Mouse (Mus musculus) layer of hippocampus, adult 2 months (tissue): ENCODE measurements around the gene Cox6a2. TPM values are rescaled to one million over a fixed set of nuclear protein-coding genes. Genes with fewer than 3 reads are reported as not detected.
"Not testable (repeated sequence)": the region's sequence is repeated elsewhere in the genome, so short reads cannot be mapped to it uniquely, and the experiment has no call there.

ENCODE experiments used
- DNase-seq, 2 experiments: peaks; one replicate each; pipeline ENCODE4 v3.0.0; 2022; ENCODE audit warnings: low spot score in 2 of 2
- H3K27ac ChIP-seq: fragments of 200-600 bp; 2 replicates; pipeline ENCODE4 v1.8.1; 2022
- H3K4me3 ChIP-seq: fragments of 200-600 bp; 2 replicates; pipeline ENCODE4 v1.8.1; 2022; ENCODE audit warnings: mild to moderate bottlenecking
- CTCF ChIP-seq: fragments of 200-600 bp; conservative IDR thresholded peaks from 2 replicates; pipeline ENCODE4 v1.8.1; 2022; ENCODE audit warnings: antibody characterized with exemption, mild to moderate bottlenecking, moderate library complexity
- total RNA-seq, 2 experiments: library from RNA; stranded (reverse); gene quantifications; 2 replicates each; pipeline ENCODE4 v1.2.3; 2021

The Cox6a2 gene
- total RNA-seq, 2 experiments from 2014 or later, result 1.4 to 2.5 TPM

DNA sequence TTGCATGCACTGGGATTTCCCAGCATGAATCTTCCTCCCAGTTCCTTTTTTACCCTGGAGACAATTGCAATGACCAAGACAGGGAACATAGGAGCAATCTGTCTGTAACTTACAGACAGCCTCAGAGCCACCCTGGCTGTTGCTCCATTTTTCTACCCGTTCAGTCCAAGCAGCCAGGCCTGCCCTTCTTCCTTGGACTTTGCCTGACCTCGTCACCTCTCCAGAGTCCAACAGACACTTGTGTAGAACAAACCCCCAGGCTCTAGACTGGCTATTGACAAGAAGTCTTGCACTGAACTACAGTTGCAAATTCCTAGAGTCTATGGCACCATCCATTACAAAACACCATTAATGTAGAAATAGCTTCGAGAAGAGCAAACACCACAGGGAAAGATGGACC lies 3.6 kb upstream of the Cox6a2 start:
- TF ChIP-seq CTCF, result no peak
- Histone ChIP-seq H3K4me3 (no peak overlapping the region), H3K27ac (no peak overlapping the region)
- DNase-seq, result no peak

DNA sequence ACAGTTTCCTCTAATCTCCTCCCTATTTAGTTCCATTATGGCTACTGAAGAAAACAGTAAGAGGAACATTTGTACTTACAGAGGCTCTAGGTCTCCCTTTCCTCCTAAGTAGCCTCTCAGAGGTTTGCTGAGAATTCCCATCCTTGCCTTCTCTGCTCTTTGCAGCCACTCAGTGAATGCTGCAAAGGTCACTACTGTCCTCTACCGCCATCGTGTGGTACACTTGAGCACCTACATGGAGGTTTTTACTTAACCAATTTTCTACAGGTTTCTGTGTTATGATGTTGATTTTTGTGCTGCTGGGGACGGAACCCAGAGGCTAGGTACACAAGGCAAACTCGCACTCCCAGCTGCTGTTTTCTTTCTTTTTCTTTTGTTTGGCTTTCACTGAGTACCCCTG lies 2.0 kb upstream of the Cox6a2 start:
- TF ChIP-seq CTCF, result peak; percentile 98; the same call in 1 of the 2 replicates
- peak; percentile 57 to 77 for DNase-seq
- no peak overlapping the region for H3K27ac ChIP-seq

DNA sequence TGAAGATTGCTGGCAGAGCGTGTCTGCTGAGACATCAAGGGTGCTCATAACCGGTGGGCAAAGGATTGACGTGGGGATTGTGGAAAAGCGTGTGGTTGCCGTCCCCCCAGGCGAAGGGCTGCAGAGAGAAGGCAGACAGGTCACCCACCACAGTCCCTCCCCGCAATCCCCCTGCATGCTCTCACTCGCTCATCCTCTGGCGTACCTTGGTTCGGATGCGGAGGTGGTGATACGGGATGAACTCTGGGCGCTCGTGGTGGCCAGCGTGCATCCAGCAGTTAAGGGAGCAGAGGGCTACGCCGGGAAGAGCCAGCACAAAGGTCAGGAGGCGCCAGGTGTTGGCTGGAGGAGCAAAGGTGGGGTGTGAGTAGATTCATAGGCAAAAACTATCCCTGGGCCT lies 492 bp downstream of the Cox6a2 start:
- DNase-seq, result no peak
- Histone ChIP-seq H3K27ac (no peak overlapping the region), H3K4me3 (no peak overlapping the region)
- no peak for TF ChIP-seq CTCF

More for the DNA sequence above, 2.0 kb upstream of the Cox6a2 start:
- no peak overlapping the region for H3K4me3 ChIP-seq

DNA sequence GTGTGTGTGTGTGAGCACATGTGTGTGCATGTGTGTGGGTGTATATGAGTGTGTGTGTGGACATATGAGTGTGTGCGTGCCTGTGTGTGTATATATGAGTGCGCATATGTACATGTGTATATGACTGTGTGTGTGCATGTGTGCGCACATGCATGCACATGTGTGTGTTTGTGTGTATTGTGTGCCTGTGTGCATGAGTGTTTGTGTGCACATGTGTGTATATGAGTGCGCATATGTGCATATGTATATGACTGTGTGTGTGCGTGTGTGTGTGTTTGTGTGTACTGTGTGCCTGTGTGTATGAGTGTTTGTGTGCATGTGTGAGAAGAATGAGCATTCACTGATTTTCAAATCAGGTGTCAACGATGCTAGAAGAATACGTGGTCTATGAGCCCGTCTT lies 2.0 kb downstream of the Cox6a2 start:
- H3K27ac ChIP-seq, result no peak overlapping the region
- DNase-seq, result no peak
- H3K4me3 ChIP-seq, result no peak overlapping the region
- TF ChIP-seq CTCF, result no peak

DNA sequence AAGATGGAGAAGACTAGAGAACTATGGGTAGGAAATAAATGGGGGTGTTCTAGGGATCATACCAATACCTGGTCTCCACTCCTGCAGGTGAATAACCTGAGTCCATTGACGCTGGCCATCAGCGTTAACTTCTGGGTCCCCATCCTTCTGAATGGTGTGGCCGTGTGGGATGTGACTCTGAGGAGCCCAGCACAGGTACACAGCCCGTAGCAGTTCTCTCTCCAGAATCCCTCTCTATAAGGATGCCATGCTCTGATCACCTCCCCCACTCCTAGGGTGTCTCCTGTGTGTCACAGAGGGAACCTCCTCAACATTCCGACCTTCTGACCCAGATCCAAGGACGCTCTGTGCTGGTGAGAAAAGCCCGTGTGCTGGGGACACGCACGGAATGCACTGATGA lies 3.1 kb downstream of the Cox6a2 start:
- no peak for DNase-seq
- Histone ChIP-seq H3K4me3 (no peak overlapping the region), H3K27ac (no peak overlapping the region)
- no peak for TF ChIP-seq CTCF

DNA sequence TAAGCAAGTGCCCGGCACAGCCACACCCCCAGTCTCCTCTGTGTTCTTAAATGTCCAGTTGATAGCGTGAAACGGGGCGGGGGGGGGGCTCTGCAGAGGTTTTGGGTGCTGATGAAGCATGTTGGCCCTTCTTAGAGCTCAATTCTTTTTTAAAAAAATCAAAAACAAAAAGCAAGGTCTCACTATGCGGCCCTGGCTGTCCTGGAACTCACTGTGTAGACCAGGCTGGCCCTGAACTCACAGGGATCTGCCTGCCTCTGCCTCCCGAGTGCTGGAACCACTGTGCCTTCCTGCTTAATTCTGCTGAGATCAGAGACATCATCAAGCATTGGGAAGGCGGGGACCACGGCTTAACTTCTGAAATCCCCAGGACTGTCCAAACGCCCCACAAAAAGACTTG lies 4.6 kb downstream of the Cox6a2 start:
- H3K27ac ChIP-seq, result no peak overlapping the region
- H3K4me3 ChIP-seq, result no peak overlapping the region
- TF ChIP-seq CTCF, result no peak
- no peak for DNase-seq

DNA sequence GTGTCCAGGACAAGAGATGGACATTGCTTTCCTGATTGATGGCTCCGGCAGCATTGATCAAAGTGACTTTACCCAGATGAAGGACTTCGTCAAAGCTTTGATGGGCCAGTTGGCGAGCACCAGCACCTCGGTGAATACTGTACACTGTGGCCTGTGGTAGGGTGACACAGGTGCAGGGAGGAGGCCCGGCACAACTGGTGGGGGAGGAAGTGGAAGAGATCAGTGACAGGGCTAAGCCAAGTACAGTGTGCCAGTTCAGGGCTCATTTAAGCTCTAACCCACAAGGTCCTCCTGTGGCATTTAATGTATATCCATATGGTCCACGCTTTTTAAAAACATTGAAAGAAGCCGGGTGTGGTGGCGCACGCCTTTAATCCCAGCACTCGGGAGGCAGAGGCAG lies 24.5 kb downstream of the Cox6a2 start:
- no peak for TF ChIP-seq CTCF
- DNase-seq, result no peak
- Histone ChIP-seq H3K4me3 (no peak overlapping the region), H3K27ac (no peak overlapping the region)

DNA sequence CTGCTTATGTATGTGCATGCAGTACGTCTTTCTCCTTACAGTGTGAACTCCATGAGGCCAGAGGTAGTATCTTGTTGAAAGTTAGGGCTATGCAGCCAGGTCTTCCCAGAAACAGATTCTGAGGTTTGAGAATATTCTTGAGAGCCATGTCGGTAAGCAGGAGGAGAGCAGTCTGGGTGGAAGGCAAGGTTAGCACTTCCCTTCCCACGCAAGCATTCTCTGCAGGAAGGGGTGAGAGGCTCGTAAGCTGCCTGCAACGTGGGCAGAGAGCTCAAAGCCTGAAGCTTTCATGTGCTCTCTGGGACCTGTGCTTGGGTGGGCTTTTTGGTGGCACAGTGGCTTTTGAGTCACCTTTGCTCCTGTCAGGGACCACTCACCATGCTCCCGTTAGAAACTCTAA lies 25.6 kb downstream of the Cox6a2 start:
- TF ChIP-seq CTCF, result no peak
- Histone ChIP-seq H3K4me3 (no peak overlapping the region), H3K27ac (peak overlapping the region; percentile 18; the same call in 1 of the 2 replicates)
- DNase-seq, result no peak

DNA sequence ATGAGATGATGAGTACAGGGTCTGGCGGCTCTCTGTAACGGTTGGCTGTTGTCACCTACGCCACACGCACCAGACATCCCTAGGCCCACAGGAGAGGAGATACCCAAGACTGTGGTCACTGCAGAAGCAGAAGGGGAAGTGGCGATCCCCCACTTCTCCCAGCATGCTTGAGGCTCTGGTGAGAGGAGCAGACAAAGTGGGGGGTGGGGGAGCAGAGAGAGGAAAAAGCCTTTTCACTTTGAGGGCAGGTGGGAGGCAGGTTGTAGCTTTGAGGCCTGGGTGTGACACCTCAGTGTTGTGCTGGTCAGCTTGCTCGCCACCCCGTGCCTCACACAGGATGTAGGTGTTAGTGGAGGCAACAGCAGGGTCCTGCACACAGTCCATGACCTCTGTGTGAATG lies 26.1 kb downstream of the Cox6a2 start:
- no peak for DNase-seq
- Histone ChIP-seq H3K4me3 (no peak overlapping the region), H3K27ac (peak overlapping the region; percentile 18; the same call in 1 of the 2 replicates)

DNA sequence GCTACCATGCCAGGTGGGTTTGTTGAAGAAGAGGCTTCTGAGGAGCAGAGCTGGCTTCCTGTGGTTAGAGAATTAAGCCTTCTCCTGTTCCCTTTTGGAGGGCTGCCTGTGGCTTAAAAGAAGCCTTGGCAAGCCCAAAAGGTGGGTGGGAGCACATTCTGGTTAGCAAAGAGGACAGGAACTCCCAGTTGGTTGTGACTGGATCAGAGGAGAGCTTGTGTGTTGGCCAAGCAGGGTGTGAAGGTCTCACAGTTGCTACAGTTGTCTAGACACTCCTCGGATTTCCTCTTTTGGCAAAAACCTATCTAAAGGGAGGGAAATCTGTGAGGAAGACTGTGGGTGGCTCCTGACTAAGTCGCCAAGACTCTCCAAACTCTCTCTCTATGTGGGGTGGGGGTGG lies 27.8 kb downstream of the Cox6a2 start:
- Histone ChIP-seq H3K4me3 (no peak overlapping the region), H3K27ac (no peak overlapping the region)
- DNase-seq, result peak in 1 of 2 experiments; percentile 3
- no peak for TF ChIP-seq CTCF

More for the DNA sequence above, 26.1 kb downstream of the Cox6a2 start:
- TF ChIP-seq CTCF, result no peak

DNA sequence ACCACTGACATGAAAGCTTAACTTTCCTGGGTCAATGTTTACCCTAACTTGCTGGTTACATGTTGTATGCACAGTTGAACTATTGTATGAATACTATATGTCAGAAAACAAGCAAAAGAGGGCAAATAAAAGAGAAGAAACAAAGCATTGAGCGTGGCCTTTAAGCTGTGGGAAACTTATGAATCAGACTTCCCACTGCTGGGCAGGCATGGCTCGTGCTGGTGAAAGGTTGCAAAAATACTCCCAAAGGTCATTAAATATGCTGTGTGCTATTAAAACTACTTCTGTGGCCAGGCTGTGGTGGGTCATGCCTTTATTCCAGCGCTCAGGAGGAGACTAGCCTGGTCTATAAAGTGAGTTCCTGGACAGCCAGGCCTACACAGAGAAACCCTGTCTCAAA lies 36.2 kb downstream of the Cox6a2 start:
- H3K27ac ChIP-seq, result no peak overlapping the region
- no peak for TF ChIP-seq CTCF
- no peak overlapping the region for H3K4me3 ChIP-seq
- no peak for DNase-seq

DNA sequence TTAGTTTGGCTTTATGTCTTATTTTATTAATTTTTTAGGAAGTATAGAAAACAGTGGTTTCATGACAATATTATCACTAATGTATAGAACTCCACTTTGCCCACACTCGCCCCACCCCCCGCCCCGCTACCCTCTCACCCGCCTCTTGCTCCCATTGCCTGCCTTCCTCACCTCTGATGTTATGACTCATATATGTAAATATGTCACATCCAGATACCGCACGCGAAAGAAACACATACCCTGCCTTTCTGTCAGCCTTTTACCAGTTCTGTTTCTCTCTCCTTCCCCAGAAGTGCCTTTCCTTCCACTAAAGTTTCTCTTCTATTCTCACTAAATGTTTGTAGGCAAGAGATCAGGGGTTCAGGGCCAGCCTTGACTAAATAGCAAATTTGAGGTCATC lies 39.8 kb downstream of the Cox6a2 start:
- no peak for DNase-seq
- no peak for TF ChIP-seq CTCF
- no peak overlapping the region for H3K4me3 ChIP-seq
- no peak overlapping the region for H3K27ac ChIP-seq

DNA sequence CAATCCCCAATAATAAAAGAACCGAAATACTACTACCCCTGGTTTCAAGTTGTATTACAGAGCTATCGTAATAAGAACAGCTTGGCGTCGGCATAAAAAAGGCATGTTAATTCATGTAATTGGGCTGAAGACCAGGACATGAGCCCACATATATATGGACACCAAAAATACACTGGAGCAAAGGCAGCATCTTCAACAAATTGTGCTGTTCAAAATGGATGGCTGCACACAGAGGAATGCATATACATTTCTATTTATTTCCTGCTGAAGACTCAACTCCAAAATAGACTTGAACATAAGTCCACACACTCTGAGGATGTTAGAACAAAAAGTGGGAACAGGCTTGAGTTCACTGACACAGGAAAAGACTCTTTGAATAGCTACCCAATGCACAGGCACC lies 42.2 kb downstream of the Cox6a2 start:
- Histone ChIP-seq H3K4me3 (no peak overlapping the region), H3K27ac (no peak overlapping the region)
- no peak for TF ChIP-seq CTCF
- no peak for DNase-seq

DNA sequence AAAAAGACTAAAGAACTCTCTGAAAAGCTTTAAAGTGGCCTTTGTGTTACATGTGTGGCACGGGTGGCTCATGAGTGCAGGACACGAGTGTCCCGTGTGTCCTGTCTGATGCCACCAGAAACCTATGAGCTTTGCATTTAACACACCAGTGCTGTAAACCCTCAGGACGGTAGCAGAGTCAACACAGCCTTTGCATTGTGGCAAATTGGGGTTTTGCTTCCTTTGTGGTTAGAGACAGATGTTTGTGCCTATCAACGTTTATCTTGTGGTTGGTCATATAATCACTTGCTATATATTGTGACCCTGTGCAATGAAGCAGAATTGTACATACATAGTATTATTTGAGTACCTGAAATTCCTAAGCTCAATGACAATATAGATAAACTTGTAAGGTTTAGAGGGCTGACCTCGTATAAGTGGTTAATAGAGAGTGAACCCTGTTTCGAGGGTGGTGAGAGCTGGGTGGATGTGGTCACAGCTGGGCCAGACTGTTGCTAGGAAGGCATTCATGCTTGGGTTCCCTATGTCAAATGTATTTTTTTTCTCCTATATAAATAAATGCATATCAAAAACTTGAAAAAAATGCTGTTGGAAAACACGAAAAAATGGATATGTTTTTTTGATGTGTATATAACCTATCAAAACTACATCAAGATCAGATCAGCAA lies 47.4 kb downstream of the Cox6a2 start:
- H3K4me3 ChIP-seq, H3K27ac ChIP-seq, DNase-seq: not testable (repeated sequence)

Other genes starting within 250 kb of the Cox6a2 start
- gene Fus, start 238.9 kb downstream of the Cox6a2 start, total RNA-seq, result 100 to 1,000 TPM; 345 to 392 TPM
- gene Pycard, start 212.5 kb downstream of the Cox6a2 start, total RNA-seq, result 1 to 10 TPM; 1.9 to 3.0 TPM
- 1 to 10 TPM in 1 of 2 experiments, under 1 TPM in 1; 0.77 to 1.0 TPM for gene Trim72, start 202.4 kb downstream of the Cox6a2 start, total RNA-seq
- gene Itgam, start 143.7 kb downstream of the Cox6a2 start, total RNA-seq, result 10 to 100 TPM; 10.1 to 10.6 TPM
- not detected for gene Gm49368, start 143.7 kb downstream of the Cox6a2 start, total RNA-seq
- under 1 TPM in 1 of 2 experiments, not detected in 1; 0.10 TPM for gene Itgax, start 76.8 kb downstream of the Cox6a2 start, total RNA-seq
- under 1 TPM; 0.29 to 0.46 TPM for gene Itgad, start 52.0 kb downstream of the Cox6a2 start, total RNA-seq
- 10 to 100 TPM; 10.9 to 12.6 TPM for gene Armc5, start 31.0 kb upstream of the Cox6a2 start, total RNA-seq
- gene 9130023H24Rik, start 31.6 kb upstream of the Cox6a2 start, total RNA-seq, result 1 to 10 TPM; 3.5 to 4.0 TPM
- 10 to 100 TPM; 12.1 to 13.9 TPM for gene Tgfb1i1, start 40.4 kb upstream of the Cox6a2 start, total RNA-seq
- gene Slc5a2, start 59.3 kb upstream of the Cox6a2 start, total RNA-seq, result not detected
- gene BC017158, start 91.8 kb upstream of the Cox6a2 start, total RNA-seq, result 10 to 100 TPM; 26.5 to 27.0 TPM
- 10 to 100 TPM; 43.4 to 44.1 TPM for gene Rgs10, start 212.4 kb upstream of the Cox6a2 start, total RNA-seq